Mouse (Mus musculus) bone marrow, adult 2 months (tissue): Measurements from ENCODE around the gene Surf1.

Source experiments
- CTCF ChIP-seq: fragments of 200-500 bp; IDR thresholded peaks from 2 replicates; pipeline ENCODE4 v1.5.1; 2011; ENCODE audit warnings: low read length, control low read depth; ENCODE audit not compliant: control insufficient read depth, insufficient read depth
- POLR2A ChIP-seq: fragments of 200-500 bp; IDR thresholded peaks from 2 replicates; pipeline ENCODE4 v1.6.1; 2011; ENCODE audit warnings: low read depth, mild to moderate bottlenecking, control low read depth, low read length, borderline replicate concordance; ENCODE audit not compliant: control insufficient read depth

GRCm38 (mm10) chr2:26952193-26952592 lies 35.9 kb upstream of the Surf1 start:
- no peak for TF ChIP-seq CTCF
- TF ChIP-seq POLR2A = no peak
